Mouse (Mus musculus) kidney, adult 2 months (tissue): ENCODE data around the gene Hrasls.

Experiments
- CTCF ChIP-seq: fragments of 200-500 bp; conservative IDR thresholded peaks from 2 replicates; pipeline ENCODE4 v1.5.1; 2011; ENCODE audit warnings: low read depth, mild to moderate bottlenecking, control low read depth, low read length, moderate library complexity, mixed read lengths; ENCODE audit not compliant: insufficient read depth, insufficient read length
- POLR2A ChIP-seq: fragments of 200-500 bp; IDR thresholded peaks from one replicate; pipeline ENCODE4 v1.6.1; 2011; ENCODE audit warnings: low read depth, low read length, control low read depth

GRCm38 (mm10) chr16:29201146-29201545, 8.3 kb upstream of the Hrasls start:
- no peak for TF ChIP-seq CTCF
- TF ChIP-seq POLR2A, result no peak
